Mouse (Mus musculus) gastrocnemius, postnatal 4 days (tissue): ENCODE measurements around the gene Wwox. TPM values are rescaled to one million over a fixed set of nuclear protein-coding genes. Genes with fewer than 3 reads are reported as not detected.

Experiments
- DNase-seq, 2 experiments: peaks; one replicate each; pipeline ENCODE4 v3.0.0; 2021 to 2022; ENCODE audit warnings: low spot score in 2 of 2, mixed read lengths in 2 of 2
- total RNA-seq, 2 experiments: library from RNA; stranded (reverse); gene quantifications; 2 replicates each; pipeline ENCODE4 v1.2.3; 2021

Wwox gene
- total RNA-seq, 2 experiments from 2014 or later, result 10.9 to 11.5 TPM

- no peak for DNase-seq
These were observed 23.9 kb downstream of the Wwox start for GRCm38 (mm10) chr8:114463305-114463704.

- no peak for DNase-seq
These were observed 29.2 kb downstream of the Wwox start for GRCm38 (mm10) chr8:114468526-114469207.

GRCm38 (mm10) chr8:114469208-114469590 lies 29.7 kb downstream of the Wwox start:
- DNase-seq, result no peak

- DNase-seq, result no peak
These were observed 34.1 kb downstream of the Wwox start for GRCm38 (mm10) chr8:114473546-114473945.

- no peak for DNase-seq
These were observed 37.5 kb downstream of the Wwox start for GRCm38 (mm10) chr8:114476919-114477318.

- DNase-seq, result no peak
These were observed 38.3 kb downstream of the Wwox start for GRCm38 (mm10) chr8:114477790-114478189.

- no peak for DNase-seq
These were observed 40.3 kb downstream of the Wwox start for GRCm38 (mm10) chr8:114479749-114480148.

GRCm38 (mm10) chr8:114491662-114492160 lies 52.3 kb downstream of the Wwox start:
- no peak for DNase-seq

- peak in 1 of 2 experiments; percentile 11 for DNase-seq
These were observed 60.1 kb downstream of the Wwox start for GRCm38 (mm10) chr8:114499448-114500144.

- no peak for DNase-seq
These were observed 62.5 kb downstream of the Wwox start for GRCm38 (mm10) chr8:114501906-114502305.

GRCm38 (mm10) chr8:114503196-114503595 lies 63.7 kb downstream of the Wwox start:
- DNase-seq, result no peak

GRCm38 (mm10) chr8:114504889-114505288 lies 65.4 kb downstream of the Wwox start:
- no peak for DNase-seq

- no peak for DNase-seq
These were observed 66.2 kb downstream of the Wwox start for GRCm38 (mm10) chr8:114505351-114506347.

GRCm38 (mm10) chr8:114507404-114507803 lies 67.9 kb downstream of the Wwox start:
- DNase-seq, result no peak

GRCm38 (mm10) chr8:114510226-114510625 lies 70.8 kb downstream of the Wwox start:
- no peak for DNase-seq

- DNase-seq, result no peak
These were observed 72.8 kb downstream of the Wwox start for GRCm38 (mm10) chr8:114512075-114512935.

GRCm38 (mm10) chr8:114514692-114515091 lies 75.2 kb downstream of the Wwox start:
- no peak for DNase-seq

- no peak for DNase-seq
These were observed 83.6 kb downstream of the Wwox start for GRCm38 (mm10) chr8:114523061-114523460.

- DNase-seq, result no peak
These were observed 87.3 kb downstream of the Wwox start for GRCm38 (mm10) chr8:114526626-114527267.
